Mouse (Mus musculus) stomach, postnatal 0 days (tissue): ENCODE measurements at regions not wholly inside any gene's neighbourhood (a gene's known extent, or its start where the extent isn't known, plus 50 kb on each side); places are given as distances from the start of the nearest gene placed in this dataset.

Experiments used
- CTCF ChIP-seq: IDR thresholded peaks from 2 replicates; pipeline ENCODE4 v1.5.1; 2016; ENCODE audit warnings: antibody characterized with exemption, low read depth, mild to moderate bottlenecking, moderate library complexity
- EP300 ChIP-seq: optimal IDR thresholded peaks from 2 replicates; pipeline ENCODE3; 2016; ENCODE audit warnings: antibody characterized with exemption

DNA sequence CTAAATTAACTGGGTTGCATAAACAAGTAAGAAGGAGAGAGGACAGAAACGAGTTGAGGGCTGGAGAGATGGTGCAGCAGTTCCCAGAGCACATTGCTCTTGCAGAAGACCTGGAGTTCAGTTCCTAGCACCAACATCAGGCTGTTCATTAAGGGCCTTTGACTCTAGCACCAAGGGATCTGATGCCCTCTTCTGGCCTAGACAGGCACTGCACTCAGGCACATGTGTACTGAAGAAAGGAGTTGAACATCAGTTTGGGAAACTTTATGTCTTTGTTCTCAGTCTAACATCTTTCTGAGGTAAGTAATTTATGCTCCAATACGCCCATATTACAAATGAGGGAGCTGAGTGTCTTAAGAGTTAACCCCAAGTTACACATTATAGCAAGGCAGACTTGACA, 226.5 kb upstream of the Nxpe4 start:
- TF ChIP-seq CTCF = peak; percentile 60
- TF ChIP-seq EP300 = no peak
